Mouse (Mus musculus) WW6 (cell line): Measurements from ENCODE around the gene Acot3.
"Not testable (repeated sequence)": the region's sequence is repeated elsewhere in the genome, so short reads cannot be mapped to it uniquely, and the experiment has no call there.

ENCODE experiments used
- DNase-seq: peaks from one replicate; pipeline ENCODE4 v3.0.0-alpha.2; 2013; ENCODE audit warnings: low read depth, low spot score

Gene Acot3

DNA sequence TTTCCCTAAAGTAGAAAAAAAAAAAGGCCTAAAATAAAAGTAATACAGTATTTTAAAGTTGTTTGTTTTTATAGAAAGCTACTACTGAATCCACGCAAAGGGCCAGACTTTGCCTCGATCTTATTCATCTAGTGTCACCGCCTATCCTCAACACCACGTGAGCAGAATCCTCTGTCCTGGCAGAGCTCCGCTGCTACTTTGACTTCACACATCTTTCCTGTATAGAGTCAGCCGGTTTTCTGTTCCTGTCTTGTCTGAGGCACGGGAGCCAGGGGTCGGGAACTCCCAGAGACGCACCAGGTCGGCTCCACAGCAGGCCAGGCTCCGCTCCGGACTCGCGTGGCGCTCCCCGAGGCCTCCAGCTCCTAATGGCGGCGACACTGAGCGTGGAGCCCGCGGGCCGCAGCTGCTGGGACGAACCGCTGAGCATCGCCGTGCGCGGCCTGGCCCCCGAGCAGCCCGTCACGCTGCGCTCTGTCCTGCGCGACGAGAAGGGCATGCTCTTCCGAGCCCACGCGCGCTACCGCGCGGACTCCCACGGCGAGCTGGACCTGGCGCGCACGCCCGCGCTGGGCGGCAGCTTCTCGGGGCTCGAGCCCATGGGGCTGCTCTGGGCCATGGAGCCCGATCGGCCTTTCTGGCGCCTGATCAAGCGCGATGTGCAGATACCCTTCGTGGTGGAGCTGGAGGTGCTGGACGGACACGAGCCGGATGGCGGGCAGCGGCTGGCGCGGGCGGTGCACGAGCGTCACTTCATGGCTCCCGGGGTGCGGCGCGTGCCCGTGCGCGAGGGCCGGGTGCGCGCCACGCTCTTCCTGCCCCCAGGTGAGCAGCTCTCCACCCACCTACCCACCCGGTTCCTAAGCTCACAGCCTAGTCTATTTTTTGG, 48.9 kb downstream of the Acot3 start, which contains the start of gene Acot6:
Acot6 (plus strand) TSS at position 51 of the 889 bp plus-strand sequence.
- DNase-seq: not testable (repeated sequence)

GRCm38 (mm10) chr12:84101493-84101845, 49.5 kb downstream of the Acot3 start:
- no peak for DNase-seq

DNA sequence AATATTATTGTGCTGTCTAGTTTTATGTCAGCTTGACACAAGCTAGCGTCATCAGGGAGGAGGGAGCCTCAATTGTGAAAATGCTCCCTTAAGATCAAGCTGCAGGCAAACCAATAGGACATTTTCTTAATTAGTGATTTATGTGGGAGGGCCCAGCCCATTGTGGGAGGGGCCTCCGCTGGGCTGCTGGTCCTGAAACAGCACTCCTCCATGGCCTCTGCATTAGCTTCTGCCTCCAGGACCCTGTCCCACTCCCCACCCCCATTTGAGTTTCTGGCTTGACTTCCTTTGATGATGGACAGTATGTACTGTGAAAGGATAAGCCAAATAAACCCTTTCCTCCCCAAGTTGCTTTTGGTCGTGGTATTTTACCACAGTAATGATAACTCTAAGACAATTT, 55.1 kb downstream of the Acot3 start:
- DNase-seq: no peak

DNA sequence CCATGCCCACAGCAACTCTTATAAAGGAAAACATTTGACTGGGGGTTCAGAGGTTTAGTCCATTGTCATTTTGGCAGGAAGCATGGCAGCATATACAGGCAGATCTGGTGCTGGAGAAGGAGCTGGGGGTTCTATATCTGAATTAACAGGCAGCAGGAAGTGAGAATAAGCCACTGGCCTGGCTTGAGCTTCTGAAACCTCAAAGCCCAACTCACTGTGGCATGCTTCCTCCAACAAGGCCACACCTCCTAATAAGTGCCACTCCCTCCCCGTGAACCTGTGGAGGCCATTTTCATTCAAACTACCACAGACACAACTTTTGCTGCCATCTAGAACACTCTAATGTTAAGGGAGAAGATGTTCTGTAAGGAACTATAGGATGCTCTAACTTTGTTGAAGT, 55.7 kb downstream of the Acot3 start:
- DNase-seq: no peak

- DNase-seq: no peak
Measured at GRCm38 (mm10) chr12:84109924-84110323, 58.0 kb downstream of the Acot3 start.
